ENCODE assay signal across 15 mouse cellular contexts in genomic region chr11:20898558-20898957, GRCm38 (mm10).
DNase-seq lines count a peak whose midpoint lies in the region; ATAC-seq and TF ChIP-seq lines count a peak whose summit lies in the region.
"Had no signal": no experiment of that assay in that cellular context is flagged by ENCODE, and none has a peak within 500 bp of the region (broad histone marks: within the 10 kb centered on the region; RNA-seq: fewer than 3 reads in every experiment).

No protein-coding gene starts in this region.

- H3K36me3 ChIP-seq in kidney, embryonic 15.5 days, result no peaks in the 10 kb centered on the region
- no peaks in the 10 kb centered on the region for H3K36me3 ChIP-seq in intestine, embryonic 16.5 days (ENCODE audit: control insufficient read depth, insufficient read depth, low read length)
- H3K36me3 ChIP-seq in forebrain, embryonic 16.5 days (ENCODE audit: control insufficient read depth, insufficient read depth), result no peaks in the 10 kb centered on the region
- H3K36me3 ChIP-seq: forebrain, embryonic 12.5 days had no signal

- H3K4me2 ChIP-seq in kidney, embryonic 15.5 days, result no peak overlapping the region
- H3K4me2 ChIP-seq in intestine, embryonic 16.5 days (ENCODE audit: low read depth, low read length), result no peak overlapping the region
- no peak overlapping the region for H3K4me2 ChIP-seq in forebrain, embryonic 16.5 days (ENCODE audit: low read length)
- H3K4me2 ChIP-seq: forebrain, embryonic 12.5 days had no signal

- TF ChIP-seq POLR2A in bone marrow macrophage, adult 2 months (IDR thresholded peaks at IDR 0.05; ENCODE audit: borderline replicate concordance, low read depth, low read length), result no peak

- no peak overlapping the region for H3K4me3 ChIP-seq in kidney, embryonic 15.5 days (replicated peaks)
- H3K4me3 ChIP-seq in bone marrow macrophage, adult 2 months (ENCODE audit: insufficient read depth, low read length), result no peak overlapping the region
- no peak overlapping the region for H3K4me3 ChIP-seq in intestine, embryonic 16.5 days (ENCODE audit: low read length)
- H3K4me3 ChIP-seq in forebrain, embryonic 16.5 days (replicated peaks; ENCODE audit: low read length), result no peak overlapping the region
- H3K4me3 ChIP-seq: forebrain, embryonic 12.5 days had no signal

- no peaks in the 10 kb centered on the region for H3K27me3 ChIP-seq in kidney, embryonic 15.5 days
- no peaks in the 10 kb centered on the region for H3K27me3 ChIP-seq in intestine, embryonic 16.5 days (replicated peaks; ENCODE audit: control insufficient read depth, insufficient read depth, low read length)
- H3K27me3 ChIP-seq in forebrain, embryonic 16.5 days (replicated peaks; ENCODE audit: control insufficient read depth, insufficient read depth, low read length), result no peaks in the 10 kb centered on the region
- H3K27me3 ChIP-seq: forebrain, embryonic 12.5 days had no signal

- H3K4me1 ChIP-seq in kidney, embryonic 15.5 days, result peaks cover 40% of the 10 kb centered on the region
- H3K4me1 ChIP-seq in bone marrow macrophage, adult 2 months (ENCODE audit: control insufficient read depth, insufficient read depth, low read length), result peaks cover 36% of the 10 kb centered on the region
- H3K4me1 ChIP-seq in intestine, embryonic 16.5 days (ENCODE audit: control insufficient read depth, insufficient read depth, low read length), result peaks cover 19% of the 10 kb centered on the region; the same call in 1 of the 2 replicates
- H3K4me1 ChIP-seq in forebrain, embryonic 16.5 days (replicated peaks; ENCODE audit: control insufficient read depth, insufficient read depth, low read length), result no peaks in the 10 kb centered on the region

- H3K9me3 ChIP-seq in kidney, embryonic 15.5 days (replicated peaks), result no peaks in the 10 kb centered on the region
- no peaks in the 10 kb centered on the region for H3K9me3 ChIP-seq in intestine, embryonic 16.5 days (ENCODE audit: control insufficient read depth, low read length)
- no peaks in the 10 kb centered on the region for H3K9me3 ChIP-seq in forebrain, embryonic 16.5 days (ENCODE audit: control insufficient read depth, low read length)
- H3K9me3 ChIP-seq: forebrain, embryonic 12.5 days had no signal

- DNase-seq in kidney, postnatal 10 days, result peak; percentile 24
- peak; percentile 50 for DNase-seq in Muller cell, postnatal 12 days (ENCODE audit: inconsistent ontology term)
- DNase-seq in spleen, postnatal 14 days (ENCODE audit: low spot score in 2 of 2), result no peak
- no peak for DNase-seq in yolk sac, embryonic 10.5 days (ENCODE audit: low spot score)
- DNase-seq: adrenal gland, postnatal 14 days; cerebellum, adult 8-10 months; midbrain, embryonic 14.5 days; retina, postnatal 1 day; spleen, adult 18-20 months; thymus, postnatal 4 days had no signal

- H3K9ac ChIP-seq in kidney, embryonic 15.5 days, result no peak overlapping the region
- H3K9ac ChIP-seq in intestine, embryonic 16.5 days (ENCODE audit: low read depth, low read length), result no peak overlapping the region
- H3K9ac ChIP-seq in forebrain, embryonic 16.5 days (replicated peaks; ENCODE audit: low read depth, low read length), result no peak overlapping the region
- H3K9ac ChIP-seq: forebrain, embryonic 12.5 days had no signal

- H3K27ac ChIP-seq in kidney, embryonic 15.5 days, result no peak overlapping the region
- H3K27ac ChIP-seq in bone marrow macrophage, adult 2 months (ENCODE audit: insufficient read depth, low read depth, low read length), result peak overlapping the region; percentile 62
- no peak overlapping the region for H3K27ac ChIP-seq in intestine, embryonic 16.5 days (ENCODE audit: low read length)
- no peak overlapping the region for H3K27ac ChIP-seq in forebrain, embryonic 16.5 days (ENCODE audit: low read length)
- H3K27ac ChIP-seq: forebrain, embryonic 12.5 days had no signal

- 66% methylated on average over 4 of the region's 4 CpGs for WGBS in kidney, embryonic 15.5 days
- WGBS in intestine, embryonic 16.5 days, result 57% methylated on average over 4 of the region's 4 CpGs
- WGBS in forebrain, embryonic 16.5 days, result 78% methylated on average over 4 of the region's 4 CpGs

- no peak for ATAC-seq in kidney, embryonic 15.5 days (replicated peaks; ENCODE audit: low FRiP score)
- peak; percentile 60; the same call in 1 of the 2 replicates for ATAC-seq in intestine, embryonic 16.5 days
- no peak for ATAC-seq in forebrain, embryonic 16.5 days

- TF ChIP-seq CTCF in bone marrow macrophage, adult 2 months (IDR thresholded peaks at IDR 0.05; ENCODE audit: low read depth, low read length), result no peak

Comparison
In these comparisons a context has a peak if more than half of its experiments do, and no peak if none do; other contexts are left out.
1. DNase-seq: peak in kidney, postnatal 10 days (single experiment) and Muller cell, postnatal 12 days (single experiment); none in spleen, postnatal 14 days (0 of 2) and yolk sac, embryonic 10.5 days (single experiment).